Mouse (Mus musculus) liver, embryonic 11.5 days (tissue): ENCODE data around the gene Znrf3. TPM values are rescaled to one million over a fixed set of nuclear protein-coding genes. Genes with fewer than 3 reads are reported as not detected.

Source experiments
- ATAC-seq: fragments of 200-750 bp; cut with Nextera tagmentation; replicated peaks from 2 replicates; pipeline ENCODE4 v1.8.0; 2017; ENCODE audit warnings: moderate number of reproducible peaks, mild to moderate bottlenecking, moderate TSS enrichment, moderate library complexity; ENCODE audit not compliant: low FRiP score
- DNase-seq: peaks from one replicate; pipeline ENCODE4 v3.0.0-alpha.2; 2017; ENCODE audit warnings: low spot score
- H3K27ac ChIP-seq: fragments of 300-500 bp; sonication (generic); 2 replicates; pipeline ENCODE4 v1.5.1; 2014; ENCODE audit warnings: mild to moderate bottlenecking, low read depth, low read length, control low read depth
- H3K27me3 ChIP-seq: fragments of 300-500 bp; sonication (generic); replicated peaks from 2 replicates; pipeline ENCODE4 v1.6.1; 2014; ENCODE audit warnings: low read length, mixed read lengths; ENCODE audit not compliant: control insufficient read depth, insufficient read depth
- H3K36me3 ChIP-seq: fragments of 300-500 bp; sonication (generic); 2 replicates; pipeline ENCODE4 v1.6.1; 2014; ENCODE audit warnings: mild to moderate bottlenecking, low read length, moderate library complexity, mixed read lengths; ENCODE audit not compliant: control insufficient read depth, insufficient read depth
- H3K4me1 ChIP-seq: fragments of 300-500 bp; sonication (generic); replicated peaks from 2 replicates; pipeline ENCODE4 v1.6.1; 2014; ENCODE audit warnings: low read length, mixed read lengths; ENCODE audit not compliant: control insufficient read depth, insufficient read depth
- H3K4me2 ChIP-seq: fragments of 300-500 bp; sonication (generic); 2 replicates; pipeline ENCODE4 v1.6.1; 2014; ENCODE audit warnings: mild to moderate bottlenecking, control low read depth, moderate library complexity
- H3K4me3 ChIP-seq: fragments of 300-500 bp; sonication (generic); 2 replicates; pipeline ENCODE4 v1.5.1; 2014; ENCODE audit warnings: low read depth, low read length, control low read depth
- H3K9ac ChIP-seq: fragments of 300-500 bp; sonication (generic); 2 replicates; pipeline ENCODE4 v1.6.1; 2014; ENCODE audit warnings: low read depth, low read length, control low read depth
- H3K9me3 ChIP-seq: fragments of 300-500 bp; sonication (generic); 2 replicates; pipeline ENCODE4 v1.6.1; 2016; ENCODE audit warnings: low read length, inconsistent platforms, mixed read lengths; ENCODE audit not compliant: control insufficient read depth
- WGBS: fragments of 180-500 bp; shearing (Covaris S2); extraction: QIAGEN DNeasy Blood & Tissue Kit; methylation state at CpG from one replicate; pipeline ENCODE4 v1.1.7; 2014; 5-methylcytosine and 5-hydroxymethylcytosine counted together
- polyA plus RNA-seq: library from polyadenylated mRNA; unstranded; fragments of >200 nt; fragmentation: Nextera tagmentation; extraction: Ambion mirVana; gene quantifications from 2 replicates; pipeline ENCODE4 v1.2.1, GENCODE M21; 2014

The Znrf3 gene
- polyA plus RNA-seq, 1 experiment from 2014 or later, result 9.0 TPM

DNA sequence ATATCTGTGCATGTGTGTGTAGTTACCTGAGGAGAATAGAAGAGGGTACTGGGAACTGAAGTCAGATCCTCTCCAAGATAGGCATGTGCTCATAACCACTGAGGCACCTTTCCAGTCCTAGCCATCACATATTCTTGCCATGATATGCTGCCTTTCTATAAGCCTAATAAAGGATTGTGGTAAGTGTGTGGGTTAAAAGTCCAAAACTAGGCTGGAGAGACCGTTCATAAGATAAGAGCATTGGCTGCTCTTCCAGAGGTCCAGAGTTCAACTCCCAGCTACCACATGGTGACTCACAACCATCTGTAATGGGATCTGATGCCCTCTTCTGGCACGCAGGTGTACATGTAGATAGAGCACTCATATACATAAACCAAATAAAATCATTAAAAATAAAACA lies 160.7 kb downstream of the Znrf3 start:
- WGBS, result 72% methylated on average over 2 of the region's 2 CpGs

DNA sequence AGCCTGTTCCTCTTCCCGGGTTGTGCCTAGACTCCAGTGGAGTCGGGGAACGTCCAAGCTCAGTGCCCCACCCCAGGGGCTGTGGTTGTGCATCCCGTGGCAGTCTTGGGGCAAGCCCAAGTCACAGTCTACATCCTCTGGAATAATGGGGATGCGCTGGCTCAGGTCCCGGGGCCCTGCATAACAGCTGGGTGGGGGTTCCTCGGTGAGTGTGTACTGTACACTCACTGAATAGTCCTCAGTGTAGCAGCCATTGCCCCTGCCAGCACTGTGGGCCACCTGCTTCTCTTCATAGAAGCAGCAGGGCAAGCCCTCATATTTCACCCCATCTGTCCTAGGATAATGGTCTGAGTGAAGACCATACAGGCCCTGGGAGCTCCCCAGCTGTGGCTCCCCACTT lies 163.7 kb downstream of the Znrf3 start:
- Histone ChIP-seq H3K27ac (no peak overlapping the region), H3K9ac (no peak overlapping the region), H3K4me3 (no peak overlapping the region), H3K4me1 (no peaks in the 10 kb centered on the region), H3K4me2 (no peak overlapping the region), H3K9me3 (no peaks in the 10 kb centered on the region), H3K36me3 (peaks cover 13% of the 10 kb centered on the region; the same call in 1 of the 2 replicates), H3K27me3 (no peaks in the 10 kb centered on the region)
- WGBS, result 92% methylated on average over 7 of the region's 7 CpGs
- ATAC-seq (no peak), DNase-seq (no peak)

More for the DNA sequence above, 160.7 kb downstream of the Znrf3 start:
- no peak overlapping the region for H3K4me3 ChIP-seq
- peaks cover 21% of the 10 kb centered on the region; the same call in 1 of the 2 replicates for H3K36me3 ChIP-seq
- no peak overlapping the region for H3K27ac ChIP-seq
- H3K4me2 ChIP-seq, result no peak overlapping the region
- DNase-seq, result no peak
- H3K4me1 ChIP-seq, result no peaks in the 10 kb centered on the region
- ATAC-seq, result no peak
- H3K27me3 ChIP-seq, result no peaks in the 10 kb centered on the region
- H3K9me3 ChIP-seq, result no peaks in the 10 kb centered on the region
- no peak overlapping the region for H3K9ac ChIP-seq

GRCm38 (mm10) chr11:5278463-5278862 lies 166.2 kb downstream of the Znrf3 start:
- H3K9me3 ChIP-seq, result no peaks in the 10 kb centered on the region
- H3K27me3 ChIP-seq, result no peaks in the 10 kb centered on the region
- H3K9ac ChIP-seq, result no peak overlapping the region
- no peak overlapping the region for H3K27ac ChIP-seq
- ATAC-seq (no peak), DNase-seq (no peak)
- H3K4me3 ChIP-seq, result no peak overlapping the region
- H3K36me3 ChIP-seq, result peaks cover 11% of the 10 kb centered on the region; the same call in 1 of the 2 replicates
- H3K4me2 ChIP-seq, result no peak overlapping the region
- no peaks in the 10 kb centered on the region for H3K4me1 ChIP-seq
- 93% methylated on average over 2 of the region's 2 CpGs for WGBS

- DNase-seq, result no peak
- Histone ChIP-seq H3K27me3 (no peaks in the 10 kb centered on the region), H3K9ac (no peak overlapping the region), H3K4me3 (no peak overlapping the region), H3K4me2 (no peak overlapping the region), H3K4me1 (no peaks in the 10 kb centered on the region), H3K36me3 (peaks cover 9% of the 10 kb centered on the region; the same call in 1 of the 2 replicates), H3K9me3 (no peaks in the 10 kb centered on the region), H3K27ac (no peak overlapping the region)
- no peak for ATAC-seq
- 88% methylated on average over 5 of the region's 5 CpGs for WGBS
Measured at GRCm38 (mm10) chr11:5277307-5277971, 167.2 kb downstream of the Znrf3 start.

DNA sequence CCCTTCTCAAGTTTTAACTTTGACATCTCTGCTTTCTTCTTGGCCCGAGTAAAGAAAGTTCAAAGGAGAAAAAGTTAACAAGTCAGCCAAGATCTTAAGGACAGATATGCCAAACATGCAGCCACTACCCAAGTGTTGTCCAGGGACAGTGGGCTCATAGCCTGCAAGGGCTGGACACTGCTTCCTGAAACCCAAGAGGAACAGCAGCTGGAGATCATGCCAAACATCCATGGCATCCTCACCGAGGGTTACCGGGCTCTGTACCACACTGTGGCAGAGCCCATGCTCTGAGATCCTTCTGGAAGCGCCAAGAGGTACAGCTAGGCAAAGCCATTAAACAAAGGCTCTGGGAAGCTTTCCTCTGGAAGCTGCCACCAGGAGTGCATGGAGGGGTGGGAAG lies 169.4 kb downstream of the Znrf3 start:
- H3K9ac ChIP-seq, result no peak overlapping the region
- H3K27ac ChIP-seq, result no peak overlapping the region
- no peaks in the 10 kb centered on the region for H3K9me3 ChIP-seq
- ATAC-seq, result no peak
- no peak overlapping the region for H3K4me2 ChIP-seq
- H3K27me3 ChIP-seq, result no peaks in the 10 kb centered on the region
- H3K4me3 ChIP-seq, result no peak overlapping the region
- H3K36me3 ChIP-seq, result no peaks in the 10 kb centered on the region
- 83% methylated on average over 4 of the region's 4 CpGs for WGBS
- DNase-seq, result no peak
- no peaks in the 10 kb centered on the region for H3K4me1 ChIP-seq

GRCm38 (mm10) chr11:5272536-5273234 lies 172.0 kb downstream of the Znrf3 start:
- ATAC-seq (no peak), DNase-seq (no peak)
- H3K4me2 ChIP-seq, result no peak overlapping the region
- H3K9me3 ChIP-seq, result no peaks in the 10 kb centered on the region
- whole genome bisulfite sequencing, result 46% methylated on average over 7 of the region's 9 CpGs
- H3K27ac ChIP-seq, result no peak overlapping the region
- H3K27me3 ChIP-seq, result no peaks in the 10 kb centered on the region
- H3K9ac ChIP-seq, result no peak overlapping the region
- no peaks in the 10 kb centered on the region for H3K36me3 ChIP-seq
- H3K4me1 ChIP-seq, result no peaks in the 10 kb centered on the region
- no peak overlapping the region for H3K4me3 ChIP-seq

DNA sequence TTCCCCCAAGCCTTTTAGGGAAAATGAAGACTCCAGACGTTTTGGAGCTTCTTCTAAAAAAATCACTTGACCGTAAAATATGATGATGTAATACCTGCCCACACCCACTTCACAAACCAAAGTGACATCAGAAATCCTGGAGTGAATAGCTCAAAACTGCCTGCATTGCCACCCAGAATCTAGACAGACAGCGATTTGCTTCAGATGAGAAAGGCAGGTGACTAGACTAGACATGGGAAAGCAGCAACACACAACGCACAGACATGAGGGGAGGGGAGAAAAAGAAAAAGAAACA lies 172.6 kb downstream of the Znrf3 start:
- DNase-seq, result no peak
- H3K27me3 ChIP-seq, result no peaks in the 10 kb centered on the region
- no peaks in the 10 kb centered on the region for H3K36me3 ChIP-seq
- ATAC-seq, result no peak
- H3K9me3 ChIP-seq, result no peaks in the 10 kb centered on the region
- no peak overlapping the region for H3K9ac ChIP-seq
- no peak overlapping the region for H3K4me3 ChIP-seq
- H3K4me1 ChIP-seq, result no peaks in the 10 kb centered on the region
- no peak overlapping the region for H3K4me2 ChIP-seq
- no peak overlapping the region for H3K27ac ChIP-seq
- 77% methylated on average over 4 of the region's 4 CpGs for WGBS

DNA sequence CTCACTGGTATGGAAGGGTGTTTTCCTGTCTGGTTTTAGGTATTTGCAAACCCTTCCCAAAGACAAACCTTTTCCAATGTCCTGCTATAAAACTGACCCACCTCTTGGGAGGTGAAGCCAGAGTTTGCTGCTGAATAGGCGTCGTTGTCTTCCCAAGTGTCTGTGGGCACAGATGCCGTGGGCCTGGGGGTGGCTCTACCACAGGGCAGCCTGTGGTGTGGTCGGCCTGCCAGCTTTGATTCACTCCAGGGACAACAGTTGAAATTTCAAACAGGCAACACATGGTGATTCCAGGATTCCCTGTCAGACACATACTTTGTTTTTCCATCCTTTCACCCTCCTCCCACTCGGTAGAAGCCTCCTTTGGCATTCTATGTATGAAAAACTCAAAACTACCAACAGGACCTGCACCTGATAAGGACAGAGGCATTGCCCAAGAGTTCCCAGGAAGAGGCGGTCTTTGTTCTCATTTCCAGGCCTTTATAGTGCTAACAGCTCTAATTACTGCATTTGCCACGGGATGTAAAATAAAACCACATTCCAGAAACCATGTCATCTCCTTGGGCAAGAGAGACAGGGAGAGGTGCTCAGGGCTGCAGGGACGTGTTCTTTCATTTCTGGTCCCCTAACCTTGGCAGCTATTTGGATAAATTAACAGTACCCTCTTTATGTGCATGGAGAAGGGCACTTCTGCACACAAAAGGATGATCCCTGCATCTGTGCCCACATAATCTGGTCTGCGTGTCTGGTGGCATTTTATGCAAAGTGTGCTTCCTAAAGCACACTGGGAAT lies 173.2 kb downstream of the Znrf3 start:
- no peaks in the 10 kb centered on the region for H3K27me3 ChIP-seq
- ATAC-seq (no peak), DNase-seq (no peak)
- WGBS, result 67% methylated on average over 9 of the region's 9 CpGs
- H3K36me3 ChIP-seq, result no peaks in the 10 kb centered on the region
- H3K9me3 ChIP-seq, result no peaks in the 10 kb centered on the region
- no peak overlapping the region for H3K4me3 ChIP-seq
- H3K4me2 ChIP-seq, result no peak overlapping the region
- H3K9ac ChIP-seq, result no peak overlapping the region
- no peak overlapping the region for H3K27ac ChIP-seq
- H3K4me1 ChIP-seq, result no peaks in the 10 kb centered on the region
